Mouse (Mus musculus) erythroblast, embryonic 14.5 days (primary cell): ENCODE measurements around the gene Slc37a4.
"Not testable (repeated sequence)": the region's sequence is repeated elsewhere in the genome, so short reads cannot be mapped to it uniquely, and the experiment has no call there.

Source experiments
- GATA1 ChIP-seq: IDR thresholded peaks from 2 replicates; pipeline ENCODE4 v1.6.1; 2012; ENCODE audit warnings: low read length, inconsistent platforms, mixed read lengths
- TAL1 ChIP-seq: IDR thresholded peaks from 3 replicates; pipeline ENCODE4 v1.6.1; 2012; ENCODE audit warnings: low read length, inconsistent platforms, mixed read lengths

- not testable (repeated sequence) for TF ChIP-seq GATA1, TAL1
Observed at GRCm38 (mm10) chr9:44419730-44420129, 23.1 kb downstream of the Slc37a4 start.
